Mouse (Mus musculus) adrenal gland, postnatal 4 days (tissue): Measurements from ENCODE around the gene Mesd. TPM values are rescaled to one million over a fixed set of nuclear protein-coding genes. Genes with fewer than 3 reads are reported as not detected.

Experiments
- DNase-seq, 2 experiments: peaks; one replicate each; pipeline ENCODE4 v3.0.0; 2021 to 2022; ENCODE audit warnings: low spot score in 2 of 2, mixed read lengths in 2 of 2
- total RNA-seq, 2 experiments: library from RNA; stranded (reverse); gene quantifications; 2 replicates each; pipeline ENCODE4 v1.2.3; 2021

The Mesd gene
- total RNA-seq, 2 experiments from 2014 or later, result 100 to 106 TPM

- DNase-seq, result no peak
Measured at GRCm38 (mm10) chr7:83911909-83912308, 27.6 kb downstream of the Mesd start.

GRCm38 (mm10) chr7:83913405-83913932, 29.2 kb downstream of the Mesd start:
- DNase-seq, result no peak

GRCm38 (mm10) chr7:83913995-83914394, 29.7 kb downstream of the Mesd start:
- DNase-seq, result no peak

GRCm38 (mm10) chr7:83914566-83914965, 30.3 kb downstream of the Mesd start:
- peak; percentile 52 for DNase-seq

- DNase-seq, result no peak
Measured at GRCm38 (mm10) chr7:83920241-83920640, 36.0 kb downstream of the Mesd start.

- no peak for DNase-seq
Measured at GRCm38 (mm10) chr7:83921637-83922036, 37.4 kb downstream of the Mesd start.

- no peak for DNase-seq
Measured at GRCm38 (mm10) chr7:83939017-83939721, 54.9 kb downstream of the Mesd start.

- no peak for DNase-seq
Measured at GRCm38 (mm10) chr7:83940136-83940535, 55.9 kb downstream of the Mesd start.

- no peak for DNase-seq
Measured at GRCm38 (mm10) chr7:83941701-83942101, 57.4 kb downstream of the Mesd start.

GRCm38 (mm10) chr7:83948743-83949142, 64.5 kb downstream of the Mesd start:
- no peak for DNase-seq

- DNase-seq, result no peak
Measured at GRCm38 (mm10) chr7:83949662-83950061, 65.4 kb downstream of the Mesd start.

Other genes starting within 250 kb of the Mesd start
- 1 to 10 TPM; 8.5 to 8.8 TPM for gene Il16, start 138.7 kb upstream of the Mesd start, total RNA-seq
- gene Cfap161, start 89.6 kb upstream of the Mesd start, total RNA-seq, result 1 to 10 TPM; 1.1 to 1.4 TPM
- 10 to 100 TPM; 23.1 to 26.2 TPM for gene Tlnrd1, start 161 bp upstream of the Mesd start, total RNA-seq
- gene Cemip, start 202.0 kb downstream of the Mesd start, total RNA-seq, result 1 to 10 TPM; 1.9 to 2.8 TPM